Comparison of ENCODE assay signal across 10 mouse cellular contexts in the genomic region with DNA sequence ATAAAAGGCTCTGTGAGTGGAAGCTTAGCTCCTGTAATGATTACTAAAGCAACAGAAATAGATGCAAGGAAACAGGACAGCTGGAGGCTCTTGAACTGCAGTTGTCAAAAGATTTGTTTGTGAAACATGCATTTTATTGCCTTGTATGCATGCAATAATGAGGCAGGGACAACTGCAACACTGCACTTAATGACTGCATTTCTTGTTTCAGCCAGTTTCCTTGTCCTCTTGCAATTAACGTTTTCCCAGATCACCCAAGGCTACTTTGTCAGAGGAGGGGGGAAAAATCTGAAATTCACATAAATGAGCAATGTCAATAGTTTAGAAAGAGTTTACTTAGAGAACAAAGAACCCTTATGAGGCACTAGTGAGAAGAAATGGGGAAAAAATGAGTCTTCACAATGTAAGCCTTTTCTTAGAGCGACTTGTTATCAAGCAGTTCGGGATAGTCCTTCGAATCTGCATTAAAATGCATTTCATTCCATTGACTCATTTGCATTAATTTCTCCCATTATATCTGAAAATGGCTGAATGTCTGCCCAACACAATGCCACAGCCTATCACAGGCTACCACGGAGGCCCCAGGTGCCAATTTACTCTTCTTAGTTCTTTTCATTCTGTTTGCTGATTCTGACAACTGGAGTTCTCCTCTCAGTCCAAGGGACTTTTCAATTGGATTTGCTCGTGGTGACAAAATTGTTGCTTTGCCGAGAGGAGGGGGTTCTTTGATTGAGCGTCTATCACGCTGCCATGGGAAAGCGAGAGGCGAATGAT.
DNase-seq lines count a peak whose midpoint lies in the region; ATAC-seq lines count a peak whose summit lies in the region.
"Had no signal": no experiment of that assay in that cellular context is flagged by ENCODE, and none has a peak within 500 bp of the region (broad histone marks: within the 10 kb centered on the region; RNA-seq: fewer than 3 reads in every experiment).

No protein-coding gene starts in this region.

- no peak for ATAC-seq in lung, embryonic 16.5 days (ENCODE audit: low read depth)
- peak; percentile 91 for ATAC-seq in forebrain, embryonic 12.5 days (ENCODE audit: low FRiP score)
- no peak for ATAC-seq in limb, embryonic 11.5 days (ENCODE audit: insufficient number of reproducible peaks, low FRiP score, low TSS enrichment, low read depth)
- ATAC-seq in stomach, embryonic 15.5 days (ENCODE audit: insufficient read depth, low FRiP score, low read depth), result no peak

- no peak overlapping the region for H3K4me3 ChIP-seq in lung, embryonic 16.5 days (ENCODE audit: low read length)
- H3K4me3 ChIP-seq in forebrain, embryonic 12.5 days (replicated peaks), result peak overlapping the region; percentile 10; the same call in 1 of the 2 replicates
- H3K4me3 ChIP-seq in limb, embryonic 11.5 days (ENCODE audit: low read depth, low read length), result no peak overlapping the region
- 0 out of 2 replicates have a peak overlapping the region, but pooled peaks have one; percentile 3 for H3K4me3 ChIP-seq in stomach, embryonic 15.5 days (replicated peaks)
- H3K4me3 ChIP-seq: erythroblast, embryonic 14.5 days; limb, embryonic 12.5 days had no signal

- WGBS in lung, embryonic 16.5 days, result 40% methylated on average over 11 of the region's 11 CpGs
- WGBS in forebrain, embryonic 12.5 days, result 5% methylated on average over 11 of the region's 11 CpGs
- 50% methylated on average over 11 of the region's 11 CpGs for WGBS in limb, embryonic 11.5 days
- WGBS in stomach, embryonic 15.5 days, result 49% methylated on average over 11 of the region's 11 CpGs

- peaks cover 14% of the 10 kb centered on the region; the same call in 1 of the 2 replicates for H3K4me1 ChIP-seq in lung, embryonic 16.5 days (replicated peaks; ENCODE audit: control insufficient read depth, insufficient read depth, low read length)
- peaks cover 36% of the 10 kb centered on the region for H3K4me1 ChIP-seq in forebrain, embryonic 12.5 days
- peaks cover 12% of the 10 kb centered on the region for H3K4me1 ChIP-seq in limb, embryonic 11.5 days (ENCODE audit: control insufficient read depth, insufficient read depth, low read length)
- H3K4me1 ChIP-seq in stomach, embryonic 15.5 days, result no peaks in the 10 kb centered on the region

- H3K9me3 ChIP-seq in lung, embryonic 16.5 days (ENCODE audit: control insufficient read depth, low read length), result no peaks in the 10 kb centered on the region
- H3K9me3 ChIP-seq in forebrain, embryonic 12.5 days, result no peaks in the 10 kb centered on the region
- no peaks in the 10 kb centered on the region for H3K9me3 ChIP-seq in limb, embryonic 11.5 days (ENCODE audit: control insufficient read depth, low read length)
- H3K9me3 ChIP-seq in stomach, embryonic 15.5 days, result no peaks in the 10 kb centered on the region
- H3K9me3 ChIP-seq: limb, embryonic 12.5 days had no signal

- H3K36me3 ChIP-seq in lung, embryonic 16.5 days (ENCODE audit: control insufficient read depth, insufficient read depth, low read length), result no peaks in the 10 kb centered on the region
- H3K36me3 ChIP-seq in forebrain, embryonic 12.5 days (replicated peaks), result no peaks in the 10 kb centered on the region
- H3K36me3 ChIP-seq in limb, embryonic 11.5 days (ENCODE audit: control insufficient read depth, insufficient read depth, low read length), result no peaks in the 10 kb centered on the region
- H3K36me3 ChIP-seq in stomach, embryonic 15.5 days, result no peaks in the 10 kb centered on the region
- H3K36me3 ChIP-seq: limb, embryonic 12.5 days had no signal

- H3K9ac ChIP-seq in lung, embryonic 16.5 days (ENCODE audit: low read length), result no peak overlapping the region
- H3K9ac ChIP-seq in forebrain, embryonic 12.5 days, result no peak overlapping the region
- H3K9ac ChIP-seq in limb, embryonic 11.5 days (ENCODE audit: low read length), result no peak overlapping the region
- H3K9ac ChIP-seq in stomach, embryonic 15.5 days, result no peak overlapping the region
- H3K9ac ChIP-seq: limb, embryonic 12.5 days had no signal

- no peaks in the 10 kb centered on the region for H3K27me3 ChIP-seq in lung, embryonic 16.5 days (ENCODE audit: control insufficient read depth, insufficient read depth, low read depth, low read length)
- peaks cover 8% of the 10 kb centered on the region; the same call in 1 of the 2 replicates for H3K27me3 ChIP-seq in forebrain, embryonic 12.5 days
- H3K27me3 ChIP-seq in limb, embryonic 11.5 days (ENCODE audit: control insufficient read depth, insufficient read depth, low read length), result no peaks in the 10 kb centered on the region
- H3K27me3 ChIP-seq in stomach, embryonic 15.5 days (replicated peaks), result no peaks in the 10 kb centered on the region
- H3K27me3 ChIP-seq: limb, embryonic 12.5 days had no signal

- DNase-seq in lung, postnatal 10 days, result no peak
- peak; percentile 27 for DNase-seq in limb, embryonic 11.5 days (ENCODE audit: low spot score)
- DNase-seq in adrenal gland, adult 8-10 months, result no peak
- no peak for DNase-seq in spleen, postnatal 10 days (ENCODE audit: low spot score in 2 of 2)
- DNase-seq in urinary bladder, postnatal 25 days (ENCODE audit: low spot score), result no peak

- no peak overlapping the region for H3K27ac ChIP-seq in lung, embryonic 16.5 days (ENCODE audit: low read length)
- H3K27ac ChIP-seq in forebrain, embryonic 12.5 days, result peak overlapping the region; percentile 80
- no peak overlapping the region for H3K27ac ChIP-seq in limb, embryonic 11.5 days (replicated peaks; ENCODE audit: low read depth, low read length)
- H3K27ac ChIP-seq in stomach, embryonic 15.5 days, result no peak overlapping the region; the same call in 1 of the 2 replicates
- H3K27ac ChIP-seq: limb, embryonic 12.5 days had no signal

- H3K4me2 ChIP-seq in lung, embryonic 16.5 days (ENCODE audit: low read depth, low read length), result peak overlapping the region; percentile 18
- peak overlapping the region; percentile 42 for H3K4me2 ChIP-seq in forebrain, embryonic 12.5 days
- H3K4me2 ChIP-seq in limb, embryonic 11.5 days (ENCODE audit: low read depth, severe bottlenecking), result no peak overlapping the region
- peak overlapping the region; percentile 21 for H3K4me2 ChIP-seq in stomach, embryonic 15.5 days
- H3K4me2 ChIP-seq: limb, embryonic 12.5 days had no signal

Comparison
In these comparisons a context has a peak if more than half of its experiments do, and no peak if none do; other contexts are left out.
1. H3K4me3 ChIP-seq: peak in forebrain, embryonic 12.5 days (single experiment) and stomach, embryonic 15.5 days (single experiment); none in lung, embryonic 16.5 days (single experiment) and limb, embryonic 11.5 days (single experiment).